Mouse (Mus musculus): ENCODE results near the gene Rbp7. TPM values are rescaled to one million over a fixed set of nuclear protein-coding genes. Genes with fewer than 3 reads are reported as not detected.

Rbp7 gene
- total RNA-seq (2023) = not detected in 2 replicates

DNA sequence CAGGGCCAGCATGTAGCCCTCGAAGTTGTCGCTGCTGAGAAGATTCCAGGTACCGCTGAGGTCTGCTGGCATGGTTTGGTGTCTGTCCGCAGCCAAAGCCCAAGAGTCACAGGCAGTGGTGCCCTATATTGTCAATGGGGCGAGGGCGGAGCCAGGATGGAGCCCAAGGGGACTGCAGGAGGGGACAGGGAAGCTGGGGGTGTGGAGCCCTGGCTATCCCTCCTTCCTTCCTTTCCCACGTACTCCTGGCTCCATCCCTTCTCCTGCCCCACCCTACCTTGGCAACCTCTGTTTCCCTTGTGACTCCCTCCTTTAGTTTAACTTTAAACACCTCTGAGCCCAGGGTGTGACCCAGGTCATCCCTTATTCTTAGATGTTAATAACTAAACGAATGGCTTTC, at the start of gene Rbp7:
TSS of gene Rbp7 (minus strand) at position 100 of the 400 bp plus-strand sequence.

DNA sequence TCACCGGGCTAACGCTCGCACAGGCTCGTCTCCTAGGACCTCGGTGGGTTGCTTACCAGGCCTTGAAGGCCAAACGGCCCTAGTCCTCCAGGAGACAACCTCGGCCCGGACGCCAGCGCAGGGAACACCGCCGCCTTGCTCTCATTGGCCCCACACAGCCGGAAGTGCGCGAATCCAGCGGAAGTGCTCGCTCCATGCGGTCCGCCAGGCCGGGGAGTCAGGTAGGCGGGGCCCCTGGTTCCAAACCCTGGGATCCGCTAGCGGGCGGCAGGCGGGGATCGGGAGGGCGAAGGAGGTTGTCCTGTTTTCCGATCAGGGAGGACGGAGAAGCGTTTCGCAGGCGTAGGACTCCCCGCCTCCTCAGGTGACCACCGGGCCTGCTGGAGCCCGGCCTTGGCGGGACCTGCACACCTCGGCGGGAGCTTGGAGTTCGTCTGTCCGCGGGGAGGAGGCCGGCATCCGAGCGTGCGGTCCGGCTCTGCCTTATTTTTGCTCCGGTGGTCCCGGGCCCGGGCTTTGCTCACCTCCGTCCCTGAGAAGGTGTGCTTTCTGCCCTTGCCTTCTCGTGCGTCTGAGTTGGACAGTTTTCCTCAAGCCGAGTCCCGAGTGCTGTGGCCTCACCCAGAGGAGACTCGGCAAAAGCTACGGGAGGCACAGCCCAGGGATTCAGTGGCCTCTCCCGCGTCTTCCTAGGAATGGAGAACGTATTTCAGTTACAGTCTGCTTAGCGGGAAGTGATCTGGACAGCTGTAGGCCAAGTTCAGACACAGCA, 30.5 kb upstream of the Rbp7 start, which contains the start of the genes Nmnat1 and Lzic:
TSS of gene Nmnat1 (minus strand) at position 150 of the 772 bp plus-strand sequence.
TSS of gene Lzic (plus strand) at position 177 of the 772 bp plus-strand sequence.

DNA sequence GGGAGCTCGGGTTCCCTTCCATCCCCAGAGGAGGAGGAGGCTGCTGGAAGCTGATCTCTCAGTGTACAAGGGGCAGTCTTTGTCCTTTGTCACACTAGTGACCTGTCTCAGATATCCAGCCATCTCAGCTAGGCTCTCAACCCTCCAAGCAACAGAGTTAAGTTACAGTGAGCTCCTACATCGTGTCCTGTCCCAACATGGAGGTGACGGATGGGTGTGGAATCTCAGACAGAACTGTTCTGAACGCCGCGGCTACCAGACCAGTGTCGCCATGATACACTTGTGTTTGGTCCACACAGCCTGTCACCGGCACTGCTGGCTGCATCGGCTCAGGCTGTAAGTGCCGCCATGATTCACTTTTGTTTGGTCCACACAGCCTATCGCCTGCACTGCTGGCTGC, 22.3 kb upstream of the Rbp7 start, which contains the start of gene Tmem274:
TSS of gene Tmem274 (plus strand) at position 301 of the 400 bp plus-strand sequence.

DNA sequence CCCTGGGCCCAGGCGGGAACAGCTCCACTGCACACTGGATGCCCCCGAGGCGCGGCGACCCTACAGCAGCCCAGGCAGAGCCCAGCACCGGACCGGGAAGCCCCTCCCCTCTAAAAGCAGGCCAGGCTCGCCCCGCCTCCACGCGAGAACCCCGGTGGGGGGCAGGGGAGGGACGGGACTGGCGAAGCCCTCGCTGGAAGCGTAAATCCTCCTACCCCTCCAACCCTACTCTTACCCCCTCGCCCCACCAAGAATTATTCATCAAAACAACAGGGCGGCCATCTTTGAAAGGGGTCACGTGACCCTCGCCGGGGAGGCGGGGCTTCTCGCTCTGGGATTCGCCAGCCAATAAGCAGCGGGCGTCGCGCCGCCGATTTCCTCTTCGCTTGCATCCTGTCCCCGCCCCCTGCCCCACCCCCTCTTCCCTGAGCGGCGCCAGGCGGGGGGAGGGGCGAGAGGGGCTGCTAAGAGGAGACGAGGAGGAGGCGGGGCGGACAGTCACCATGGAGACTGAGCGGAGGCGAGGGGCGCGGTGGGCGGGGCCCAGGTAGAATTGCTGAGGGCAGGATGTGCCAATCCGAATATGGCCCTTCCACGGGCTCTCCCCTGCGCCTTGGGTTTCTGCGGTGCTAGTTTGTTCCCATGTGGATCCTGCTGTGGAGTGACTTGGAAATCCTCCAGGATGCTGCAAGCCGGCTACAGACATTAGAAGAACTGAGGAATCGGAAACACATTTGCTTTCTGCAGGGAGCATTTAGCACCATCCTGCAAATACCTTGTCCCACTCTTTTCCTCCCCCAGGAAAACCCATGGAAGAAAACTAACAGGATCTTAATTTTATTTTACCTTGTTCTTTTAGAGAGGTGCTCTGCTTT, 28.2 kb downstream of the Rbp7 start, which contains the start of gene Ube4b:
TSS of gene Ube4b (minus strand) at position 425 of the 875 bp plus-strand sequence.

Other genes with a start within 250 kb of the Rbp7 start
- 52.6 and 66.9 TPM in 2 replicates for gene Kif1b, start 147.3 kb downstream of the Rbp7 start, total RNA-seq (2023)
- gene Ube4b, start 28.2 kb downstream of the Rbp7 start, total RNA-seq (2023) = 29.2 and 62.4 TPM in 2 replicates
- not detected in 2 replicates for gene Tmem274, start 22.4 kb upstream of the Rbp7 start, total RNA-seq (2023)
- gene Nmnat1, start 30.2 kb upstream of the Rbp7 start, total RNA-seq (2023) = 0.92 and 1.8 TPM in 2 replicates
- gene Lzic, start 30.3 kb upstream of the Rbp7 start, total RNA-seq (2023) = 13.0 and 20.9 TPM in 2 replicates
- gene Ctnnbip1, start 63.3 kb upstream of the Rbp7 start, total RNA-seq (2023) = 10.7 and 17.9 TPM in 2 replicates
- gene Clstn1, start 131.5 kb upstream of the Rbp7 start, total RNA-seq (2023) = 0.70 and 1.6 TPM in 2 replicates
- gene Pik3cd, start 247.6 kb upstream of the Rbp7 start, total RNA-seq (2023) = 183 and 197 TPM in 2 replicates

Data from neutrophil, adult 65 days (primary cell).